Mouse (Mus musculus) ES-E14 (cell line): ENCODE data around the gene Rad54l. TPM values are rescaled to one million over a fixed set of nuclear protein-coding genes. Genes with fewer than 3 reads are reported as not detected.

Experiments
- DNase-seq: peaks from one replicate; pipeline ENCODE4 v3.0.0-alpha.2; 2013; ENCODE audit warnings: low read depth, low spot score
- H3K27ac ChIP-seq: 2 replicates; pipeline ENCODE4 v1.5.1; 2012; ENCODE audit warnings: low read depth, mild to moderate bottlenecking, low read length, moderate library complexity, mixed read lengths; ENCODE audit not compliant: poor library complexity, insufficient read depth, severe bottlenecking
- H3K36me3 ChIP-seq: 2 replicates; pipeline ENCODE4 v1.6.1; 2012; ENCODE audit warnings: mild to moderate bottlenecking, low read length, moderate library complexity, mixed read lengths; ENCODE audit not compliant: control insufficient read depth, poor library complexity, insufficient read depth, severe bottlenecking
- H3K4me1 ChIP-seq, 2 experiments: fragments of 150-350 bp in 1 of 2; sonication (generic) in 1 of 2; 2 replicates each; pipeline ENCODE4 v1.6.1; 2012; ENCODE audit warnings: low read length in 2 of 2, mild to moderate bottlenecking in 1 of 2, mixed read lengths in 1 of 2; ENCODE audit not compliant: control insufficient read depth in 2 of 2, insufficient read depth in 2 of 2, poor library complexity in 1 of 2
- H3K4me3 ChIP-seq, 2 experiments: fragments of 150-350 bp in 1 of 2; sonication (generic) in 1 of 2; 2 replicates each; pipeline ENCODE4 v1.5.1; 2012; ENCODE audit warnings: low read length in 2 of 2, low read depth in 1 of 2, mild to moderate bottlenecking in 1 of 2, mixed read lengths in 1 of 2; ENCODE audit not compliant: insufficient read depth in 1 of 2, poor library complexity in 1 of 2, severe bottlenecking in 1 of 2
- H3K9ac ChIP-seq: 2 replicates; pipeline ENCODE4 v1.6.1; 2012; ENCODE audit warnings: low read depth, mild to moderate bottlenecking, low read length, mixed read lengths; ENCODE audit not compliant: poor library complexity, insufficient read depth, severe bottlenecking
- H3K9me3 ChIP-seq: fragments of 150-350 bp; sonication (generic); 2 replicates; pipeline ENCODE4 v1.6.1; 2012; ENCODE audit warnings: low read depth, mild to moderate bottlenecking, low read length; ENCODE audit not compliant: control insufficient read depth, insufficient read depth
- CHD2 ChIP-seq: IDR thresholded peaks from 2 replicates; pipeline ENCODE4 v1.6.1; 2014; ENCODE audit warnings: mild to moderate bottlenecking, low read depth, low read length, inconsistent platforms
- HCFC1 ChIP-seq: IDR thresholded peaks from 2 replicates; pipeline ENCODE4 v1.6.1; 2012; ENCODE audit warnings: low read length, inconsistent platforms, borderline replicate concordance; ENCODE audit not compliant: insufficient read depth
- MAFK ChIP-seq: IDR thresholded peaks from 2 replicates; pipeline ENCODE4 v1.6.1; 2014; ENCODE audit warnings: mild to moderate bottlenecking, low read depth, low read length, inconsistent platforms; ENCODE audit not compliant: insufficient read depth
- ZC3H11A ChIP-seq: IDR thresholded peaks from 2 replicates; pipeline ENCODE4 v1.6.1; 2012; ENCODE audit warnings: low read depth, mild to moderate bottlenecking, inconsistent platforms, low read length, borderline replicate concordance
- ZNF384 ChIP-seq: IDR thresholded peaks from 2 replicates; pipeline ENCODE4 v1.6.1; 2012; ENCODE audit warnings: low read depth, low read length, inconsistent platforms
- in situ Hi-C, 2 experiments: fragments of 600-800 bp; cut with MboI; formaldehyde crosslinking; loops; one replicate each; pipeline ENCODE4 v1.15.1; 2025; ENCODE audit warnings: low sequenced_read_pairs in 2 of 2, inconsistent platforms in 1 of 2; ENCODE audit not compliant: unreplicated experiment in 2 of 2
- total RNA-seq: library from RNA; depleted of rRNA; stranded (reverse); fragments of 300-350 nt; gene quantifications from 2 replicates; pipeline ENCODE4 v1.2.3, GENCODE M21; 2012

The Rad54l gene
- total RNA-seq, 1 experiment, result 36.2 TPM

DNA sequence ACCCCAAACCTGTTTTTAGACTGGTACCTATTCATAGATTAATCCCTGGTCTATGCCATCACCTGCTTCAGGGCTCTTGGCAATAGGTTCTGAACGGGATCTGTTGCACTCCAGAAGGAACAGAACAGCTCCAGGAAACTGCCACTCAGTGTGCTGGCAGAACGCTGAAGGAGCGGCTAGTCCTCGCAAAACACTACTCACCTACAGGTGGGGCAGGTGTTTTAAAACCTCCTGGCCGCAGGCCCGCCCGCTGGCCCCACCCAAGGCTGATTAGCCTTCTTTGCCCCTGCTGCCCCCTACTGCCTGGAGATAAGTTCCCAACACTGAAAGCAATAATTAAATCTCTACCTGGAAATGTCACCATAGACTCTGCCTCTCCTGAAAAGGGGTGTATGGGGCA is 43.9 kb upstream of the Rad54l start, which contains the start of gene Tspan1:
Gene Tspan1 (minus strand): TSS at position 198 of the 400 bp plus-strand sequence.
- Histone ChIP-seq H3K9ac (no peak within 1 kb of the TSS; the same call in 1 of the 2 replicates), H3K4me3 (no peak within 1 kb of the TSS), H3K9me3 (no peaks in the 10 kb centered on the region), H3K36me3 (no peaks in the 10 kb centered on the region), H3K27ac (no peak within 1 kb of the TSS), H3K4me1 (peaks cover 5 to 16% of the 10 kb centered on the region in 2 experiments)
- no peak for DNase-seq
- in situ Hi-C loops, result no loop called here
- TF ChIP-seq ZNF384, result no peak
- TF ChIP-seq HCFC1, result no peak
- TF ChIP-seq MAFK, result no peak
- no peak for TF ChIP-seq ZC3H11A
- TF ChIP-seq CHD2, result no peak

DNA sequence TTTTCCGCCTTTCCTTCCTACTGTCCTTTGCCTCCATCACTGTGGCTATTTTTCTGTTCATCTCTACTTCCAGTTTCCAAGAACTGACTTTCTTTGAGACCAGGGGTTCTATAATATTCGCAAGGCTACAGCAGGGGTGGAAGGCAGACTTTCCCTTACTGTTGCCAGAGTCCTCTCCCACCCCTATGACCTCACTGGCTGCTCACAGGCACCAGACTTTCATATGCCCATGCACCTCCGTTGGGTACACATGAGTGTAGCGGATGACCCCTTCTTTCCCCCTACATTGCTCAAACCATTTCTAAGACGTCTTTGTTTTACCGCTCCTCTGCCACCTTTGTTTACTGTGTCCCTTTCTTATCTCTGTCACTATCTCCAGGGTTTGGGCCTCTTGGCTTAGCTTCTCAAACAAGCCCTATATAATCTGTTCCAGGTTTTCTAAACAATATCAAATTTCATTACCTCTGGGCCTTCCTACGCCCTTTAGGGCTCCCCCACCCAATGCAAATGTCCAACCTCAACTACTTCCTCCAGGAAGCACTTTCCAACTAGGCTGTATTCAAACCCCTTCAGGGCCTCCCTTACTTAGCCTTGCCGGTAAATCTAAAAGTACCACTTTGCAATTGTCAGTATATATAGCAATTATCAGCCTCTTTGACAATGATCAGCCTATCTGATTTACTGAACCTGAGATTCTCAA is 42.4 kb upstream of the Rad54l start:
- in situ Hi-C loops, result no loop called here
- Histone ChIP-seq H3K9me3 (no peaks in the 10 kb centered on the region), H3K4me3 (no peak overlapping the region), H3K4me1 (peaks cover 5 to 16% of the 10 kb centered on the region in 2 experiments), H3K36me3 (no peaks in the 10 kb centered on the region; the same call in 1 of the 2 replicates), H3K27ac (no peak overlapping the region), H3K9ac (no peak overlapping the region)
- no peak for DNase-seq
- no peak for TF ChIP-seq ZC3H11A

DNA sequence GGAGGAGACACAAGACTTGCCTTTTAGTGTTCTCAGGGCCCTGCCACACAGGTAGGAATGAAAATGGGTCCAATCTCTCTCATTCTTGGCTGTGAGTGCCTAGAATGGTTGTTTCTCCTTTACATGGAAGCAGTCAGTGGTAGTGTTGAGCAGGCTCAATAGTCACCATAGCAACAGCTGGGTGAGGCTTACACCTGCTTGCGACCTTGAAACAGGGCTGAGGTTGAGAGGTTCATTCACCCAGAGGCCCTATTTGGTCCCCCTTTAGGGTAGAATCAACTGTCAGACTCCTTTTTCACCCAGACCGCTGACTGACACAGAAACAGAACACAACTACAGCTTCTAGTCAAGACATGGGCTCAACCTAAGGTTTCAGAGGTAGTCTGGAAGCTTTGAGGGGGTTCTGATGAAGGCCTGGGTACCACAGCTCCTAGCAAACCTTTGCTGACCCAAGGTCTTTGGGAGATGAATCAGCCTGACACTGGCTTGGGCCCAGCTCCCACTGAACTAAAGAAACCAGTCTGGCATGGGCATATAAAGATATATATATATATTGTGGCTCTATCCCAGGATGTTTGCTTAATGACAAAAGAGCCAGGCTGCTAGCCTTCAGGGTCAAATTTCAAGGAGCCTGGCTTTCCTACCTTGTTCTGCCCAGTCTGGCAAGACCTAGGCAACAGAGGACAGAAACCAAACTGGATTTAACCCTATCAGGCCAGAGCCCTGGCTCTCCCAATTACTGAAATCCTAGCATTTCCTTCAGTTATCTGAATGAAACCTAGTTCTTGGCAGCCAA is 41.5 kb upstream of the Rad54l start:
- in situ Hi-C loops, result no loop called here
- H3K36me3 ChIP-seq, result no peaks in the 10 kb centered on the region; the same call in 1 of the 2 replicates
- no peaks in the 10 kb centered on the region for H3K9me3 ChIP-seq
- no peak for DNase-seq
- peaks cover 5 to 16% of the 10 kb centered on the region in 2 experiments; a peak in 3 of 4 replicates for H3K4me1 ChIP-seq
- H3K4me3 ChIP-seq, result no peak overlapping the region
- no peak for TF ChIP-seq ZC3H11A
- no peak for TF ChIP-seq HCFC1
- TF ChIP-seq CHD2, result no peak
- TF ChIP-seq MAFK, result no peak
- TF ChIP-seq ZNF384, result no peak
- no peak overlapping the region for H3K9ac ChIP-seq
- H3K27ac ChIP-seq, result no peak overlapping the region

GRCm38 (mm10) chr4:116162142-116162541 is 38.7 kb upstream of the Rad54l start:
- in situ Hi-C loops, result no loop called here
- H3K36me3 ChIP-seq, result peaks cover 14% of the 10 kb centered on the region
- TF ChIP-seq HCFC1 (no peak), MAFK (no peak), CHD2 (no peak), ZC3H11A (no peak), ZNF384 (no peak)

More at GRCm38 (mm10) chr4:116162142-116162541, 38.7 kb upstream of the Rad54l start:
- DNase-seq, result no peak
- Histone ChIP-seq H3K4me1 (peaks cover 5 to 16% of the 10 kb centered on the region in 2 experiments; a peak in 3 of 4 replicates), H3K4me3 (no peak overlapping the region), H3K9me3 (no peaks in the 10 kb centered on the region), H3K9ac (no peak overlapping the region), H3K27ac (no peak overlapping the region)
